Mouse (Mus musculus) heart, embryonic 13.5 days (tissue): Measurements from ENCODE around the gene Mmp13. TPM values are rescaled to one million over a fixed set of nuclear protein-coding genes. Genes with fewer than 3 reads are reported as not detected.
"Not testable (repeated sequence)": the region's sequence is repeated elsewhere in the genome, so short reads cannot be mapped to it uniquely, and the experiment has no call there.

Source experiments
- ATAC-seq: fragments of 200-750 bp; cut with Nextera tagmentation; 2 replicates; pipeline ENCODE4 v1.8.0; 2017; ENCODE audit warnings: moderate TSS enrichment; ENCODE audit not compliant: insufficient number of reproducible peaks, low FRiP score, low TSS enrichment; ENCODE audit errors: extremely low read depth
- H3K27ac ChIP-seq: fragments of 300-500 bp; sonication (generic); replicated peaks from 2 replicates; pipeline ENCODE4 v1.5.1; 2015; ENCODE audit warnings: moderate library complexity, mild to moderate bottlenecking, inconsistent platforms
- H3K27me3 ChIP-seq: fragments of 300-500 bp; sonication (generic); replicated peaks from 2 replicates; pipeline ENCODE4 v1.6.1; 2015; ENCODE audit warnings: mild to moderate bottlenecking, inconsistent platforms
- H3K36me3 ChIP-seq: fragments of 300-500 bp; sonication (generic); 2 replicates; pipeline ENCODE4 v1.6.1; 2015; ENCODE audit warnings: mild to moderate bottlenecking, inconsistent platforms
- H3K4me1 ChIP-seq: fragments of 300-500 bp; sonication (generic); 2 replicates; pipeline ENCODE4 v1.6.1; 2015; ENCODE audit warnings: inconsistent platforms
- H3K4me2 ChIP-seq: fragments of 300-500 bp; sonication (generic); 2 replicates; pipeline ENCODE4 v1.6.1; 2015; ENCODE audit warnings: inconsistent platforms, mild to moderate bottlenecking, moderate library complexity
- H3K4me3 ChIP-seq: fragments of 300-500 bp; sonication (generic); 2 replicates; pipeline ENCODE4 v1.5.1; 2015; ENCODE audit warnings: moderate library complexity, mild to moderate bottlenecking, inconsistent platforms
- H3K9ac ChIP-seq: fragments of 300-500 bp; sonication (generic); 2 replicates; pipeline ENCODE4 v1.6.1; 2015; ENCODE audit warnings: inconsistent platforms, mild to moderate bottlenecking, moderate library complexity
- H3K9me3 ChIP-seq: fragments of 300-500 bp; sonication (generic); 2 replicates; pipeline ENCODE4 v1.6.1; 2016; ENCODE audit warnings: inconsistent platforms
- WGBS: fragments of 180-500 bp; shearing (Covaris S2); methylation state at CpG from one replicate; pipeline ENCODE4 v1.1.7; 2015; ENCODE audit warnings: mixed read lengths; 5-methylcytosine and 5-hydroxymethylcytosine counted together
- polyA plus RNA-seq: library from polyadenylated mRNA; unstranded; fragments of >200 nt; fragmentation: Nextera tagmentation; extraction: Ambion mirVana; gene quantifications from 2 replicates; pipeline ENCODE4 v1.2.1, GENCODE M21; 2015

Gene Mmp13
- polyA plus RNA-seq, result 0.23 TPM in 2 replicates

DNA sequence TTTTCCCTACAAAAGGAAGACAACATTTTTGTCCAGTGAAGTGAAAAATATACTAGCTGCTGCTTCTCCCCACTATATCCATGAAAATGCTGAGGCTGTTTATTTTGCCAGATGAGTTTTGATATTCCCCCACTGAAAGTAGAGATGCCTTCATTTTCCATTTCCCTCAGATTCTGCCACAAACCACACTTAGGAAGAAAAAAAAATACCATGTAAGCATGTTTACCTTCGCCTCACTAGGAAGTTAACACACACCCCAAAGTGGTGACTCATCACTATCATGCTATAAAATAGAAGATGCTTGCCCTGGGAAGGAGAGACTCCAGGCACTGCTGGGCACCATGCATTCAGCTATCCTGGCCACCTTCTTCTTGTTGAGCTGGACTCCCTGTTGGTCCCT lies at the start of gene Mmp13:
Gene Mmp13 (plus strand): TSS at position 301 of the 400 bp plus-strand sequence.
- ATAC-seq, result no peak
- H3K4me2 ChIP-seq, result no peak within 1 kb of the TSS
- H3K4me3 ChIP-seq, result no peak within 1 kb of the TSS
- peaks cover 19% of the 10 kb centered on the region for H3K27me3 ChIP-seq
- H3K27ac ChIP-seq, result no peak within 1 kb of the TSS
- no peak within 1 kb of the TSS for H3K9ac ChIP-seq
- H3K4me1 ChIP-seq, result peaks cover 4% of the 10 kb centered on the region; the same call in 1 of the 2 replicates
- no peaks in the 10 kb centered on the region for H3K36me3 ChIP-seq
- no peaks in the 10 kb centered on the region for H3K9me3 ChIP-seq
- 81% methylated on average over 1 of the region's 1 CpGs for WGBS

- Histone ChIP-seq H3K9ac (no peak overlapping the region), H3K36me3 (no peaks in the 10 kb centered on the region), H3K4me1 (no peaks in the 10 kb centered on the region), H3K27ac (no peak overlapping the region), H3K9me3 (no peaks in the 10 kb centered on the region), H3K4me2 (no peak overlapping the region), H3K4me3 (no peak overlapping the region), H3K27me3 (no peaks in the 10 kb centered on the region)
- WGBS, result 86% methylated on average over 1 of the region's 1 CpGs
- ATAC-seq, result no peak
These were observed 33.7 kb upstream of the Mmp13 start for GRCm38 (mm10) chr9:7238619-7239018.

- no peak overlapping the region for H3K9ac ChIP-seq
- no peak for ATAC-seq
- 74% methylated on average over 2 of the region's 2 CpGs for WGBS
- no peak overlapping the region for H3K4me3 ChIP-seq
- no peak overlapping the region for H3K4me2 ChIP-seq
- no peak overlapping the region for H3K27ac ChIP-seq
- no peaks in the 10 kb centered on the region for H3K36me3 ChIP-seq
- H3K27me3 ChIP-seq, result no peaks in the 10 kb centered on the region
- H3K9me3 ChIP-seq, result no peaks in the 10 kb centered on the region
- no peaks in the 10 kb centered on the region for H3K4me1 ChIP-seq
These were observed 32.3 kb upstream of the Mmp13 start for GRCm38 (mm10) chr9:7239967-7240366.

- ATAC-seq, result no peak
- H3K27me3 ChIP-seq, result no peaks in the 10 kb centered on the region
- H3K4me2 ChIP-seq, result no peak overlapping the region
These were observed 19.3 kb upstream of the Mmp13 start for GRCm38 (mm10) chr9:7252797-7253654.

GRCm38 (mm10) chr9:7261667-7262066 lies 10.6 kb upstream of the Mmp13 start:
- no peak for ATAC-seq

More at GRCm38 (mm10) chr9:7252797-7253654, 19.3 kb upstream of the Mmp13 start:
- 61% methylated on average over 1 of the region's 1 CpGs for WGBS
- no peak overlapping the region for H3K27ac ChIP-seq
- no peaks in the 10 kb centered on the region for H3K9me3 ChIP-seq
- H3K4me3 ChIP-seq, result no peak overlapping the region
- no peaks in the 10 kb centered on the region for H3K36me3 ChIP-seq
- H3K4me1 ChIP-seq, result no peaks in the 10 kb centered on the region
- no peak overlapping the region for H3K9ac ChIP-seq

DNA sequence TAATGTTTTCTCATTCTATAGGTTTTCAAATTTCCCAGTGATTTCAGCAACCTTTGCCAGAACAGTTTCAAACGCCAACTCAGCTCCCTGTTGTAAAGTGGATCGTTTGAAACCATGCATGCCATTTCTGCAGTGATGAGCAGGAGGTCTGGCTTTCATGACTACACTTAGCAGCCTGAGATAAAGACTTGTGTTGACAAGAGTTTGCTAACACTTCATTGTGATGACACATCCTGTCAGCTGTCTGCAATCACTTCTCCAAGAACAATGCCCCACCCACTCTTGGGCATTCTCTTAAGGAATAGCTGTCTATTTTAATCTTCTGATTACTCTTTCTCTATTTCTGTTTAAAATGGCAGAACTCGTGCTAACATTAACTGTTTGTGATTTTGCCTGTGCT lies 2.2 kb upstream of the Mmp13 start:
- peaks cover 4% of the 10 kb centered on the region; the same call in 1 of the 2 replicates for H3K4me1 ChIP-seq
- H3K27me3 ChIP-seq, result peaks cover 21% of the 10 kb centered on the region
- peak; percentile 51; the same call in 1 of the 2 replicates for ATAC-seq
- H3K4me2 ChIP-seq, result no peak overlapping the region
- no peak overlapping the region for H3K9ac ChIP-seq
- no peak overlapping the region for H3K27ac ChIP-seq
- H3K36me3 ChIP-seq, result no peaks in the 10 kb centered on the region
- H3K4me3 ChIP-seq, result no peak overlapping the region
- no peaks in the 10 kb centered on the region for H3K9me3 ChIP-seq
- 5% methylated on average over 3 of the region's 3 CpGs for WGBS

More at GRCm38 (mm10) chr9:7261667-7262066, 10.6 kb upstream of the Mmp13 start:
- Histone ChIP-seq H3K27ac (no peak overlapping the region), H3K9me3 (no peaks in the 10 kb centered on the region), H3K4me3 (no peak overlapping the region), H3K9ac (no peak overlapping the region), H3K36me3 (no peaks in the 10 kb centered on the region), H3K27me3 (peaks cover 28% of the 10 kb centered on the region; the same call in 1 of the 2 replicates), H3K4me2 (no peak overlapping the region), H3K4me1 (no peaks in the 10 kb centered on the region)
- 72% methylated on average over 1 of the region's 1 CpGs for WGBS

GRCm38 (mm10) chr9:7282565-7283302 lies 10.4 kb downstream of the Mmp13 start:
- H3K4me1 ChIP-seq, result no peaks in the 10 kb centered on the region
- no peak overlapping the region for H3K4me2 ChIP-seq
- no peak for ATAC-seq
- no peak overlapping the region for H3K4me3 ChIP-seq
- H3K36me3 ChIP-seq, result no peaks in the 10 kb centered on the region
- H3K27me3 ChIP-seq, result peaks cover 2% of the 10 kb centered on the region; the same call in 1 of the 2 replicates
- no peak overlapping the region for H3K27ac ChIP-seq
- WGBS, result 76% methylated on average over 7 of the region's 7 CpGs
- H3K9ac ChIP-seq, result no peak overlapping the region
- no peaks in the 10 kb centered on the region for H3K9me3 ChIP-seq

- H3K4me2 ChIP-seq, H3K27ac ChIP-seq, H3K36me3 ChIP-seq, H3K4me3 ChIP-seq, H3K4me1 ChIP-seq, H3K9me3 ChIP-seq, ATAC-seq, H3K27me3 ChIP-seq, H3K9ac ChIP-seq: not testable (repeated sequence)
- WGBS, result 80% methylated on average over 2 of the region's 2 CpGs
These were observed 11.0 kb downstream of the Mmp13 start for GRCm38 (mm10) chr9:7283303-7283684.

DNA sequence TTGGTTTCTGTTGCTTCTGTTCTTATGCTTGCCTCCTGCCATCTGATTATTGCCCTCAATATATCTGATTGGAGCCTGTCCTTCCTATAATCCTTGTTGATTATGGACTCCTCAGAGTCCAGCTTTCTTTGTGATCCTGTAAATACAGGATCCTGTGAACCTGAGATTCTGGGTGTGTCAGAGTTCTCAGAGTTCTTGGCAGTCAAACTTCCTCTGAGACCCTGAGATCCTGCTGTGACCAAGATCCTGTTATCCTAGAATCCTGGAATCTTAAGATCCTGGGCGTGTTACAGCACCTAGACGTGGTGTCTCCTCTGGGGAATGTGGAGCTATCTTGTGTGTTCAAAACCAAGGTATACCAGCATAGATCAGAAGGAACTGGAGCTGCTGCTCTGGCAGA lies 17.2 kb downstream of the Mmp13 start:
- Histone ChIP-seq H3K9ac (no peak overlapping the region), H3K4me1 (no peaks in the 10 kb centered on the region), H3K27me3 (no peaks in the 10 kb centered on the region), H3K36me3 (no peaks in the 10 kb centered on the region), H3K4me2 (no peak overlapping the region), H3K27ac (no peak overlapping the region), H3K9me3 (no peaks in the 10 kb centered on the region), H3K4me3 (no peak overlapping the region)
- 41% methylated on average over 2 of the region's 2 CpGs for WGBS
- ATAC-seq, result no peak

- 78% methylated on average over 12 of the region's 12 CpGs for WGBS
- Histone ChIP-seq H3K27me3 (no peaks in the 10 kb centered on the region), H3K9me3 (no peaks in the 10 kb centered on the region), H3K27ac (no peak overlapping the region), H3K4me1 (no peaks in the 10 kb centered on the region), H3K9ac (no peak overlapping the region), H3K36me3 (no peaks in the 10 kb centered on the region), H3K4me3 (no peak overlapping the region), H3K4me2 (no peak overlapping the region)
- no peak for ATAC-seq
These were observed 17.6 kb downstream of the Mmp13 start for GRCm38 (mm10) chr9:7289901-7290300.

GRCm38 (mm10) chr9:7292132-7292531 lies 19.8 kb downstream of the Mmp13 start:
- H3K9ac ChIP-seq, result no peak overlapping the region
- no peak overlapping the region for H3K27ac ChIP-seq
- no peaks in the 10 kb centered on the region for H3K4me1 ChIP-seq
- no peak for ATAC-seq
- H3K36me3 ChIP-seq, result no peaks in the 10 kb centered on the region
- 22% methylated on average over 1 of the region's 1 CpGs for WGBS
- H3K9me3 ChIP-seq, result no peaks in the 10 kb centered on the region
- no peak overlapping the region for H3K4me3 ChIP-seq
- no peak overlapping the region for H3K4me2 ChIP-seq
- H3K27me3 ChIP-seq, result no peaks in the 10 kb centered on the region
